Mouse (Mus musculus): ENCODE results near the gene Rbm4. TPM values are rescaled to one million over a fixed set of nuclear protein-coding genes. Genes with fewer than 3 reads are reported as not detected.
A peak's percentile ranks its signal among the peaks of the same experiment; 100 is the strongest.

The Rbm4 gene
- polyA plus RNA-seq, 1 experiment from 2014 or later, result 92.9 TPM

DNA sequence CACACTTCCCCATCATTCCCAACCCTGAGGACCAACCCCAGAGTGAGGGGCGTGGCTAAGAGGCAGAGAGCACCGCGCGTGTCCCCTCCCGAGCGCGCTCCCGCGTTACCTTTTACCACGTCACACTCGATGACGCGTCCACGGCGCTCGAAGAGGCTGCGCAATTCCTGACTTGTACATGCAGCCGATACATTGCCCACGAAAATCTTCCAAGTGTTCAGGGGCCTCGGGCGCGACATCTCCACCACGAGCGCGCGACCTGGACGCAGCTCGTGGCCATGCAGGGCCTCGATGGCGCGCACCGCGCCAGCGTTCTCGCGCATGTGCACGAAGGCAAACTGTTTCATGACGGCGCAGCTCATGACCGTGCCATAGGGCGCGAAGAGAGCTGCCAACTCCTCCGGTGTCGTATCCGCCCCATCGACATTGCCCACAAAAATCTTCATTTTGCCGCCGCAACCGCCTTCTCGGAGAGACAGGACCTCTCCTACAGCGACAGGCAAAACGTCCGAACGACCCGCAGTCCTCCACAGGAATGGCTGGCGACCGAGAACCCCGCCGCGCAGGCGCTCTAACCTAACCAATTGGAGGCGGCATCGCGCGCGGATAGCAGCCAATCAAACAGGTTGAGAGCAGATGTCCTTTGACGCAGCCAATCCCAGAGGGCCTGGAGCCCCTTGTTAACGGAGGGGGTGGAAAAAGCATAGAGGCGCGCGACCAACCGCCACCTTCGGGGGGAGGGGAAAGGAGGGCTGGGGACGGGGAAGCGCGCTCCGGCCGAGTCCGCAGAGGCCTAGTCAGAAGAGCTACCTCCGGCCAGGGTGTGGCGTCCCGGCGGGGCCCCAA is 17.6 kb upstream of the Rbm4 start, which contains the start of the genes Gm21992 and Rbm14:
Gene Gm21992, minus strand, starts transcription at position 550 of the 846 bp plus-strand sequence.
Gene Rbm14, minus strand, starts transcription at position 572 of the 846 bp plus-strand sequence.
- Histone ChIP-seq H3K4me1 (ENCODE audit: control insufficient read depth, insufficient read depth, low read length) (no peaks in the 10 kb centered on the region), H3K27ac (replicated peaks; ENCODE audit: low read depth, low read length) (peak within 1 kb of the TSS; percentile 68), H3K9ac (replicated peaks; ENCODE audit: low read length) (peak within 1 kb of the TSS; percentile 92), H3K36me3 (replicated peaks; ENCODE audit: control insufficient read depth, insufficient read depth, low read depth, low read length) (no peaks in the 10 kb centered on the region), H3K27me3 (ENCODE audit: control insufficient read depth, insufficient read depth, low read length) (no peaks in the 10 kb centered on the region), H3K9me3 (replicated peaks; ENCODE audit: control insufficient read depth, low read length) (no peaks in the 10 kb centered on the region), H3K4me2 (ENCODE audit: low read depth, low read length) (peak within 1 kb of the TSS; percentile 77), H3K4me3 (ENCODE audit: low read depth, low read length) (peak within 1 kb of the TSS; percentile 76)
- ATAC-seq (replicated peaks; ENCODE audit: insufficient number of reproducible peaks, low FRiP score, low TSS enrichment, low read depth) (peak; percentile 97), DNase-seq (ENCODE audit: low spot score) (peak; percentile 99)
- WGBS, result under 1% methylated on average over 83 of the region's 83 CpGs

DNA sequence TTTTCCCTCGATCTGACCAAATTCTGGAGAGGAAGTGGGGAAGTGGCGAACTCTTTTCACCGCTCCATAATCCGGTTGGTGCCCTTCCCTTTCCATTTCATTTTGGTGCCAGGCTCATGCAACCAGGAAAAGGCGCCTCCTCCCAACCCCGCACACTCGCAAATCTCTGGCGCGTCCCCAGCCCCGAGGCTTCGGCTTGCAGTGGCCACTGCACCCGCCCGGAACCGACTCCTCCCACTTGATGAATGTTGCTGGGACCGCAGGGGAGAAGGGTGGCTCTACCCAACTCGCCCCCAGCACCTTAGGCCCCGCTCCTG is 17.0 kb upstream of the Rbm4 start:
- Histone ChIP-seq H3K36me3 (replicated peaks; ENCODE audit: control insufficient read depth, insufficient read depth, low read depth, low read length) (no peaks in the 10 kb centered on the region), H3K4me3 (ENCODE audit: low read depth, low read length) (peak overlapping the region; percentile 76), H3K27ac (replicated peaks; ENCODE audit: low read depth, low read length) (no peak overlapping the region), H3K4me1 (ENCODE audit: control insufficient read depth, insufficient read depth, low read length) (no peaks in the 10 kb centered on the region), H3K9ac (replicated peaks; ENCODE audit: low read length) (peak overlapping the region; percentile 92), H3K27me3 (ENCODE audit: control insufficient read depth, insufficient read depth, low read length) (no peaks in the 10 kb centered on the region), H3K9me3 (replicated peaks; ENCODE audit: control insufficient read depth, low read length) (no peaks in the 10 kb centered on the region), H3K4me2 (ENCODE audit: low read depth, low read length) (peak overlapping the region; percentile 77)
- ATAC-seq (replicated peaks; ENCODE audit: insufficient number of reproducible peaks, low FRiP score, low TSS enrichment, low read depth) (no peak), DNase-seq (ENCODE audit: low spot score) (no peak)
- 0% methylated on average over 17 of the region's 17 CpGs for WGBS

DNA sequence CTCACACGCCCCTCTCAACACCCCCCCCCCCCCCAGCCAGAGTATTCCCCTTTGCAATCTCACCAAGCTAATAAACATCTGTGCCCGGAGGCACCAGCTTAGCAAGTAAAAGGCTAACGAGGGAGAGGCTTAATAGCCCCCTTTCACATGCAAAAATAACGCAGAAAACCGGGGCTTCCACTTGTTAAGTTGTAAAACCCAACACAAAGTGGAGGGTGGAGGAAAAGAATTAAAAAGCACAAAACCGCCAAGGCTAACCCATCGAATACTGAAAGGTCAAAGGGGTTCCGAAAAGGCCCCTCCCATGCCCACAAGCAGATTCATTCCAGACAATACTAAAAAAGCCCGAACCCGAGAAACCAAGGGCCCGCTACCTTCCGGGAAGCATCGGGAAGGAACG is 16.6 kb upstream of the Rbm4 start:
- no peaks in the 10 kb centered on the region for H3K9me3 ChIP-seq (replicated peaks; ENCODE audit: control insufficient read depth, low read length)
- no peaks in the 10 kb centered on the region for H3K36me3 ChIP-seq (replicated peaks; ENCODE audit: control insufficient read depth, insufficient read depth, low read depth, low read length)
- H3K27ac ChIP-seq (replicated peaks; ENCODE audit: low read depth, low read length), result no peak overlapping the region
- under 1% methylated on average over 14 of the region's 14 CpGs for WGBS
- ATAC-seq (replicated peaks; ENCODE audit: insufficient number of reproducible peaks, low FRiP score, low TSS enrichment, low read depth) (no peak), DNase-seq (ENCODE audit: low spot score) (no peak)
- no peaks in the 10 kb centered on the region for H3K27me3 ChIP-seq (ENCODE audit: control insufficient read depth, insufficient read depth, low read length)
- peak overlapping the region; percentile 76 for H3K4me3 ChIP-seq (ENCODE audit: low read depth, low read length)
- peak overlapping the region; percentile 92 for H3K9ac ChIP-seq (replicated peaks; ENCODE audit: low read length)
- H3K4me1 ChIP-seq (ENCODE audit: control insufficient read depth, insufficient read depth, low read length), result no peaks in the 10 kb centered on the region
- H3K4me2 ChIP-seq (ENCODE audit: low read depth, low read length), result peak overlapping the region; percentile 77

DNA sequence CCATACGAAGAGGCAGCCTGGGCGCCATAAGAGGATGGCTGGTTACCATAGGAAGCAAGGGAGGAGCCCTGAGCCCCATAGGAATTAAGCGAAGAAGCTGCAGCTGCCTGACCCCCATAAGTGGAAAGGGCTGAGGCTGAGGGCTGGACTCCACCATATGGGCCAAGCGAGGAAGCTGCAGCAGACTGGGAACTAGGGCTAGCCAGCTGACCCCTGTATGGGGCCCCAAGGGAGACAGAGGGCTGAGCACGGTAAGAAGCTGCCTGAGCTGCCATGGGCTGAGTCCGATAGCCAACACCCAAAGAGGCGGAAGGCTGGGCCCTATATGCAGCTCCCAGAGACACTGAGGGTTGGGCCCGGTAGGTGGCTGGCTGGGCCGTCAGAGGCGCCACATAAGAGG is 9.6 kb upstream of the Rbm4 start:
- Histone ChIP-seq H3K9ac (replicated peaks; ENCODE audit: low read length) (no peak overlapping the region), H3K27me3 (ENCODE audit: control insufficient read depth, insufficient read depth, low read length) (no peaks in the 10 kb centered on the region), H3K4me3 (ENCODE audit: low read depth, low read length) (no peak overlapping the region), H3K36me3 (replicated peaks; ENCODE audit: control insufficient read depth, insufficient read depth, low read depth, low read length) (peaks cover 14% of the 10 kb centered on the region), H3K4me1 (ENCODE audit: control insufficient read depth, insufficient read depth, low read length) (no peaks in the 10 kb centered on the region; the same call in 1 of the 2 replicates), H3K9me3 (replicated peaks; ENCODE audit: control insufficient read depth, low read length) (no peaks in the 10 kb centered on the region), H3K4me2 (ENCODE audit: low read depth, low read length) (no peak overlapping the region), H3K27ac (replicated peaks; ENCODE audit: low read depth, low read length) (no peak overlapping the region)
- no peak for ATAC-seq (replicated peaks; ENCODE audit: insufficient number of reproducible peaks, low FRiP score, low TSS enrichment, low read depth)
- DNase-seq (ENCODE audit: low spot score), result no peak
- WGBS, result 77% methylated on average over 10 of the region's 10 CpGs

DNA sequence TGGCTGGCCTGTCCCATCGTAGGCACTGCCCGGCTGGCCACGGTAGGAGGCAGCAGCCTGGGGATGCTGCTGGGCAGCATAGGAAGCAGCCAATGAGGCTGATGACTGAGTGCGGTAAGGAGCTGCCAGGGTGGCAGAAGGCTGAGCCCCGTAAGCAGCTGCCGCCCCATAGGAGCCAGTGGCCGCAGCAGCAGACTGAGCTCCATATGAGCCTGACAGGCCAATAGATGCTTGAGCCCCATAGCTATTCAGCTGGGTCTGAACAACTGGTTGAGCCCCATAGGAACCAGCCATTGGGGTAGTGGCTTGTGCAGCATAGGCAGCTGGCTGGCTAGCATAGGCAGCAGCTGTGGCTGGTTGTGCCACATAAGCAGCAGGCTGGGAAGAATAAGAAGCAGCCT is 9.0 kb upstream of the Rbm4 start:
- no peak overlapping the region for H3K27ac ChIP-seq (replicated peaks; ENCODE audit: low read depth, low read length)
- H3K36me3 ChIP-seq (replicated peaks; ENCODE audit: control insufficient read depth, insufficient read depth, low read depth, low read length), result peaks cover 14% of the 10 kb centered on the region
- no peak overlapping the region for H3K4me2 ChIP-seq (ENCODE audit: low read depth, low read length)
- WGBS, result 97% methylated on average over 7 of the region's 7 CpGs
- no peaks in the 10 kb centered on the region for H3K9me3 ChIP-seq (replicated peaks; ENCODE audit: control insufficient read depth, low read length)
- DNase-seq (ENCODE audit: low spot score) (no peak), ATAC-seq (replicated peaks; ENCODE audit: insufficient number of reproducible peaks, low FRiP score, low TSS enrichment, low read depth) (no peak)
- no peaks in the 10 kb centered on the region; the same call in 1 of the 2 replicates for H3K4me1 ChIP-seq (ENCODE audit: control insufficient read depth, insufficient read depth, low read length)
- no peak overlapping the region for H3K9ac ChIP-seq (replicated peaks; ENCODE audit: low read length)
- H3K4me3 ChIP-seq (ENCODE audit: low read depth, low read length), result no peak overlapping the region
- H3K27me3 ChIP-seq (ENCODE audit: control insufficient read depth, insufficient read depth, low read length), result no peaks in the 10 kb centered on the region

DNA sequence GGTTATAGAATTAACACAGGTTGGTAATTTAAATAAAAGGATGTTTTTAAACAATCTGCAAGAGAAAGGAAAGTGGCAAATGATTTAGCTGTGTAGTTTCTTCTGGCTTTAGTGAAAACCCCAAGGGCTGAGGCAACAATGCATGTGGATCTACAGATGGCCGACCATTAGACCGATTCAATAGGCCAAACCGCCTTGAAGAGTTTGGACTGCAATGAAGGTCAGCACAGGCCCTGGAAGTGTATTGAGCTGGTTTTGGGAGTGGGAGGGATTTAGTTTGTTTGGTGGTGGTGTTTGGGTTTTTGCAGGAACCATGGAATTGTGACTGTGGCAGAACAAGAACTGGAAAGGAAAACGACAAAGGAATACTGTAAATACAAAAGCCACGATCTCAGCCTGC is 5.4 kb upstream of the Rbm4 start:
- 91% methylated on average over 5 of the region's 5 CpGs for WGBS
- Histone ChIP-seq H3K27me3 (ENCODE audit: control insufficient read depth, insufficient read depth, low read length) (no peaks in the 10 kb centered on the region), H3K4me3 (ENCODE audit: low read depth, low read length) (no peak overlapping the region), H3K9me3 (replicated peaks; ENCODE audit: control insufficient read depth, low read length) (no peaks in the 10 kb centered on the region), H3K36me3 (replicated peaks; ENCODE audit: control insufficient read depth, insufficient read depth, low read depth, low read length) (peaks cover 14% of the 10 kb centered on the region), H3K4me2 (ENCODE audit: low read depth, low read length) (no peak overlapping the region), H3K9ac (replicated peaks; ENCODE audit: low read length) (no peak overlapping the region), H3K4me1 (ENCODE audit: control insufficient read depth, insufficient read depth, low read length) (no peaks in the 10 kb centered on the region), H3K27ac (replicated peaks; ENCODE audit: low read depth, low read length) (no peak overlapping the region)
- ATAC-seq (replicated peaks; ENCODE audit: insufficient number of reproducible peaks, low FRiP score, low TSS enrichment, low read depth) (no peak), DNase-seq (ENCODE audit: low spot score) (no peak)

DNA sequence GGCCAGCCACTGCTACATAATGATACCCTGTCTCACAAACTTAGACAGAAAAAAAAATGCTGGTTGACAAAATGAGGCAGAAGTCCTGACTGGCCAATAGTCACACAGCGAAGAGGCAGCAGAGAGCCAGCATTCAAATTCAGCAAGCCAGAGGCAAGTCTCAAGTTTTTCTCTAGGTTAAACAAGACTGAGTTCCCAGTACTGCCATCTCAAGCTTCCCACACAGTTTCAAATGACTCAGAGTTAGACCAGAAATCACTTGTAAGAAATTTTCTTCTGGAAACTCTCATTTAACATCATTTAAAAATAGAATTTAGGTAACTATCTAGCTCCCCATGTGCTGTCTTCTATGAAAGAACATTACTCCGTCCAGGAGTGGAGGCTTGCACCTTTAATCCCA is 4.1 kb upstream of the Rbm4 start:
- ATAC-seq (replicated peaks; ENCODE audit: insufficient number of reproducible peaks, low FRiP score, low TSS enrichment, low read depth) (no peak), DNase-seq (ENCODE audit: low spot score) (no peak)
- Histone ChIP-seq H3K4me2 (ENCODE audit: low read depth, low read length) (no peak overlapping the region), H3K27ac (replicated peaks; ENCODE audit: low read depth, low read length) (no peak overlapping the region), H3K4me3 (ENCODE audit: low read depth, low read length) (no peak overlapping the region), H3K9me3 (replicated peaks; ENCODE audit: control insufficient read depth, low read length) (no peaks in the 10 kb centered on the region), H3K4me1 (ENCODE audit: control insufficient read depth, insufficient read depth, low read length) (no peaks in the 10 kb centered on the region), H3K36me3 (replicated peaks; ENCODE audit: control insufficient read depth, insufficient read depth, low read depth, low read length) (peaks cover 11% of the 10 kb centered on the region), H3K27me3 (ENCODE audit: control insufficient read depth, insufficient read depth, low read length) (no peaks in the 10 kb centered on the region), H3K9ac (replicated peaks; ENCODE audit: low read length) (no peak overlapping the region)
- 96% methylated on average over 2 of the region's 2 CpGs for WGBS

DNA sequence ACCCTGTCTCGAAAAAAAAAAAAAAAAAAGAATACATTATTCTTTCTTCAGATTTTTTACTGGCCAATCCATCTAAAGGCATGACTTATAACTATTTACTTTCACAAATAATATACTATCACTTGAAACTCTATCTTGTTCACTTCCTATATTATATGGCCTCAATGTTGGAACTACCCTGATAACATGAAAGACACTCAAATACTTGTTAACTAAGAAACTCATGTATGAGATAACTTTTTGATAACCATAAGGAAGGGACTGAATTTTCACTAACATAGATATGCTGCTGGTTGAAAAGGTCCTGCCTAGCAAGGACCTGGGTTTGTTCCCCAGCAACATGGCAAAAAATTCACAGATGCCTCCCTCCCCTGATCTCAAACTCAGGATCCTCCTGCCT is 2.2 kb upstream of the Rbm4 start:
- no peak for DNase-seq (ENCODE audit: low spot score)
- H3K27ac ChIP-seq (replicated peaks; ENCODE audit: low read depth, low read length), result no peak overlapping the region
- WGBS, result 80% methylated on average over 1 of the region's 1 CpGs
- H3K4me1 ChIP-seq (ENCODE audit: control insufficient read depth, insufficient read depth, low read length), result no peaks in the 10 kb centered on the region
- no peaks in the 10 kb centered on the region for H3K27me3 ChIP-seq (ENCODE audit: control insufficient read depth, insufficient read depth, low read length)
- no peak overlapping the region for H3K4me2 ChIP-seq (ENCODE audit: low read depth, low read length)
- no peak overlapping the region for H3K9ac ChIP-seq (replicated peaks; ENCODE audit: low read length)
- H3K36me3 ChIP-seq (replicated peaks; ENCODE audit: control insufficient read depth, insufficient read depth, low read depth, low read length), result 0 out of 2 replicates have a peak, but pooled peaks cover 3% of the 10 kb centered on the region
- H3K9me3 ChIP-seq (replicated peaks; ENCODE audit: control insufficient read depth, low read length), result no peaks in the 10 kb centered on the region
- no peak for ATAC-seq (replicated peaks; ENCODE audit: insufficient number of reproducible peaks, low FRiP score, low TSS enrichment, low read depth)
- no peak overlapping the region for H3K4me3 ChIP-seq (ENCODE audit: low read depth, low read length)
